20 mouse cellular contexts compared by ENCODE assay signal in the genomic region with DNA sequence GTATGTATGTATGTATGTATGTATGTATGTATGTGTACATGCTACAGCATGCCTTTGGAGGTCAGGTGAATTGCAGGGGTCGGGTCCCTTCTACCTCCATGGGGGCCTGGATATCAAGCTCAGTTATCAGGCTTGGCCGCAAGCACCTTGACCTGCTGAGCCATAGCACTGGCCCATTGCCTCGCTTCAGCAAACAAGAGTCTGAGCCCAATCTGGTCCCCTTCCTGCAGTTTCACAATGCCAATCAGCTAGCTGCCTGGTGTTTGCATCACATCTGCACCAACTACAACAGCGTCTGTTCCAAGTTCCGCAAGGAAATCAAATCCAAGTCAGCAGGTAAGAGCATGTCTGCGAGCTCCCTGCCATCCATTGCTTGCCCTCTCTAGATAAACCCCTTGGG.
"Had no signal": no experiment of that assay in that cellular context is flagged by ENCODE, and none has a peak within 500 bp of the region (broad histone marks: within the 10 kb centered on the region; RNA-seq: fewer than 3 reads in every experiment).

No protein-coding gene starts in this region.

- H3K9me3 ChIP-seq: hindbrain, embryonic 13.5 days; hindbrain, embryonic 15.5 days; kidney, embryonic 15.5 days; limb, embryonic 13.5 days; limb, embryonic 15.5 days; liver, embryonic 13.5 days had no signal

- H3K27me3 ChIP-seq: hindbrain, embryonic 13.5 days; hindbrain, embryonic 15.5 days; kidney, embryonic 15.5 days; limb, embryonic 13.5 days; limb, embryonic 15.5 days; liver, embryonic 13.5 days had no signal

- H3K9ac ChIP-seq: forebrain, postnatal 0 days; hindbrain, embryonic 13.5 days; hindbrain, embryonic 15.5 days; kidney, embryonic 15.5 days; limb, embryonic 13.5 days; limb, embryonic 15.5 days; liver, embryonic 13.5 days had no signal

- ATAC-seq: forebrain, postnatal 0 days; hindbrain, postnatal 0 days; intestine, embryonic 16.5 days had no signal

- DNase-seq: forebrain, postnatal 0 days; gastrocnemius, postnatal 10 days; kidney, adult 11 months; kidney, adult 2 months; kidney, adult 9 months; kidney, postnatal 14 days; kidney, postnatal 36 days; layer of hippocampus, adult 9-11 months; layer of hippocampus, postnatal 36 days; left cerebral cortex, postnatal 4 days; liver, embryonic 13.5 days had no signal

- H3K4me1 ChIP-seq: hindbrain, embryonic 13.5 days; hindbrain, embryonic 15.5 days; kidney, embryonic 15.5 days; limb, embryonic 13.5 days; limb, embryonic 15.5 days had no signal

- H3K27ac ChIP-seq: hindbrain, embryonic 13.5 days; hindbrain, embryonic 15.5 days; hindbrain, postnatal 0 days; kidney, embryonic 15.5 days; kidney, postnatal 0 days; limb, embryonic 13.5 days; limb, embryonic 15.5 days; liver, embryonic 13.5 days had no signal

- H3K4me2 ChIP-seq: heart, embryonic 11.5 days; hindbrain, embryonic 13.5 days; hindbrain, embryonic 15.5 days; kidney, embryonic 15.5 days; limb, embryonic 13.5 days; limb, embryonic 15.5 days; liver, embryonic 13.5 days had no signal

- H3K4me3 ChIP-seq: hindbrain, embryonic 13.5 days; hindbrain, embryonic 15.5 days; kidney, embryonic 15.5 days; limb, embryonic 13.5 days; limb, embryonic 15.5 days; liver, embryonic 13.5 days had no signal
